Mouse (Mus musculus): ENCODE data around the gene D930007J09Rik.

The D930007J09Rik gene

DNA sequence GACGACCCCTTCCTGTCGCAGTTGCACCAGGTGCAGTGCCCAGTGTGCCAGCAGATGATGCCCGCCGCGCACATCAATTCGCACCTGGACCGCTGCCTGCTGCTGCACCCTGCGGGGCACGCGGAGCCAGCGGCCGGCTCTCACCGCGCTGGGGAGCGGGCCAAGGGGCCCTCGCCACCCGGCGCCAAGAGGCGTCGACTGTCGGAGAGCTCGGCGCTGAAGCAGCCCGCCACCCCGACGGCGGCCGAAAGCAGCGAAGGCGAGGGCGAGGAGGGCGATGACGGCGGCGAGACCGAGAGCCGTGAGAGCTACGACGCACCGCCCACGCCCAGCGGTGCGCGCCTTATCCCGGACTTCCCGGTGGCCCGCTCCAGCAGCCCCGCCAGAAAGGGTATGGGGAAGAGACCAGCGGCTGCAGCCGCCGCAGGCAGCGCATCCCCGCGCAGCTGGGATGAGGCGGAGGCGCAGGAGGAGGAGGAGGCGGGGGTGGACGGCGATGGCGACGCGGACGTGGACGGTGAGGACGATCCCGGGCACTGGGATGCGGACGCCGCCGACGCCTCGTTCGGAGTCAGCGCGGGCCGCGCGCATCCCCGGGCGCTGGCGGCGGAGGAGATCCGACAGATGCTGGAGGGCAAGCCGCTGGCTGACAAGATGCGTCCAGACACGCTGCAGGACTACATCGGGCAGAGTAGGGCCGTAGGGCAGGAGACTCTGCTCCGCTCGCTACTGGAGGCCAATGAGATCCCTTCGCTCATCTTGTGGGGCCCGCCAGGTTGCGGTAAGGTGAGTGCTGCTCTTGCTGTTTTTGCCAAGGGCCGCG is at the start of gene D930007J09Rik:
Gene D930007J09Rik (minus strand): TSS at position 591 of the 823 bp plus-strand sequence.
- peak; percentile 66 to 70 for DNase-seq (ENCODE audit: low spot score in 2 of 2)

- peak; percentile 44 to 56 for DNase-seq (ENCODE audit: low spot score in 2 of 2)
Observed at GRCm38 (mm10) chr13:32851967-32852366, 49.3 kb upstream of the D930007J09Rik start.

GRCm38 (mm10) chr13:32850668-32851404 is 48.2 kb upstream of the D930007J09Rik start, which contains the start of gene Serpinb1a:
TSS of gene Serpinb1a (minus strand) at chr13:32851185.
- no peak for DNase-seq (ENCODE audit: low spot score in 2 of 2)

DNA sequence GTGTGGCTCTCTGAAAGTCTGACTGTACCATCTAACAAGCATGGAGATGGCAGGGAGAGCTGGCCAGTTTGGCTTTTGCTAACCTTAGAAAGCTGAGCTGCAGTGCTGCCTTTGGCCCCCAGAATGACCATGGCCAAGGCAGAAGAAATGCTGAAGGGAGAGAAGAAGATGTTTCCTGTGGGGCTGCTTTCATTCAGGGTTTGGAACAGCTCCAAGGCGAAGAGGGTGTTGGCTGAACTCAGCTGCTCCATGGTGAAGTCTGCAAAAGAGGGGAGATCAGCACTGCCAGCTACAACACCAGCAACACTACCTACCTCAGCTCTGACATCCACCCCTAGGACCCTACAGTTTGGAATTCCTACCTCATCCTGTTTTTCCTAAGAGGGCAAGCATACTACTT is 47.5 kb upstream of the D930007J09Rik start:
- DNase-seq (ENCODE audit: low spot score in 2 of 2): no peak

- no peak for DNase-seq (ENCODE audit: low spot score in 2 of 2)
Observed at GRCm38 (mm10) chr13:32849531-32850123, 47.0 kb upstream of the D930007J09Rik start.

- no peak for DNase-seq (ENCODE audit: low spot score in 2 of 2)
Observed at GRCm38 (mm10) chr13:32849092-32849491, 46.4 kb upstream of the D930007J09Rik start.

GRCm38 (mm10) chr13:32846221-32846620 is 43.6 kb upstream of the D930007J09Rik start:
- no peak for DNase-seq (ENCODE audit: low spot score in 2 of 2)

GRCm38 (mm10) chr13:32841349-32841748 is 38.7 kb upstream of the D930007J09Rik start:
- DNase-seq (ENCODE audit: low spot score in 2 of 2): no peak

DNA sequence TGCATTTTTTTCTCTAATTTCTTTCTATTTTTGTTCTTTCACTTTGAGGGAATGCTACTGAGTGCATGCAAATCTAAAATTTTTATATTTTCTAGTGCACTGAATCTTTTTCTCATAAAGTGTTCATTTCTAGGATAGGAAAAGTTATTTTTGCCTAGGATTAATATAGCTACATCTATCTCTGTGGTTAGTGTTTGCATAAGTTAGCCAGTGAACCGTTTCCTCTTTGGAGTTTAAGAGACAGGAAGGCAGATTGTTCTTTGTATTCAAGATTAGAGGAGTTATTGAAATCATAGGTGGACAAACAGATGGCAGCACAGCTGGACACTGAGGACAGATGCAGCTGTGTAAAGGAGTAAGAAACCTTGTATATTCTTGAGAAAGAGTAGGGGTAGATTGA is 36.7 kb upstream of the D930007J09Rik start:
- DNase-seq (ENCODE audit: low spot score in 2 of 2): no peak

DNA sequence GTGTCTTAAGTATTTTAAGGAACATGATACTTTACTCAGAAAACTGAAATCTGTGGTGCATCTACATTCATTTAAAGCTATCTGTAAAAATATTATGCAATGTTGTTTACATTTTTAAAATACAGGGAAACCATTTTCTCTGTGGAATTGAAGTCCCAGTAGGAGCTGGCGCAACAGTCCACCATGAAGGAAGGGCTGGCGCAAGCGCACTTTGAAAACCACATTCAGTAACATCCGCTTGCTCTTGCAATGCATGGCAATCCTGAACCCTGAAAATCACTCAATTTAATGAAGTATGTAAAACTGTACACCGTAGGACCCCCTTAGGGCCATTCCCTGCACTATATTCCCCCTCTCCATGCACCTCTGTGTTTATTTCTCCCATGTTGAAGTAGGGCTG is 31.9 kb upstream of the D930007J09Rik start:
- no peak for DNase-seq (ENCODE audit: low spot score in 2 of 2)

DNA sequence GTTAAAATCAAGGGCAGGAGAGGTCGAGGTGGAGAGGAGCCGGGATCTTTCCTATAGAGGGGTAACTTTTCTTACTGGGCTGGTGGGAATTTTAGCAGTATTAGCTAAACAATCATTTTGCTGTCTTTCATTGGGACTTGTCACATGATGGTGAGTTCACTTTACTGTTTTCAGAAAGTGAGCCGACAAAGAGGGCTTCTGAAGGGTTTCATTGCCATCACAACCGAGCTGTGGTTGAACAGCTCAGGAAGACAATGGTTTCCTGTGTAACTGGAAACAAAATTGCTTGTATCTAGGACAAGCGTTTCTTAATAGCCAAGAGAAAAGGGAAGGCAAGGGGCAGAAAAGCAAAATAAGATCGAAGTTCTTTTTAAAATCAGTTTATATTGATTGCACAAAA is 30.6 kb upstream of the D930007J09Rik start:
- no peak for DNase-seq (ENCODE audit: low spot score in 2 of 2)

- DNase-seq (ENCODE audit: low spot score in 2 of 2): no peak
Observed at GRCm38 (mm10) chr13:32832776-32833175, 30.1 kb upstream of the D930007J09Rik start.

DNA sequence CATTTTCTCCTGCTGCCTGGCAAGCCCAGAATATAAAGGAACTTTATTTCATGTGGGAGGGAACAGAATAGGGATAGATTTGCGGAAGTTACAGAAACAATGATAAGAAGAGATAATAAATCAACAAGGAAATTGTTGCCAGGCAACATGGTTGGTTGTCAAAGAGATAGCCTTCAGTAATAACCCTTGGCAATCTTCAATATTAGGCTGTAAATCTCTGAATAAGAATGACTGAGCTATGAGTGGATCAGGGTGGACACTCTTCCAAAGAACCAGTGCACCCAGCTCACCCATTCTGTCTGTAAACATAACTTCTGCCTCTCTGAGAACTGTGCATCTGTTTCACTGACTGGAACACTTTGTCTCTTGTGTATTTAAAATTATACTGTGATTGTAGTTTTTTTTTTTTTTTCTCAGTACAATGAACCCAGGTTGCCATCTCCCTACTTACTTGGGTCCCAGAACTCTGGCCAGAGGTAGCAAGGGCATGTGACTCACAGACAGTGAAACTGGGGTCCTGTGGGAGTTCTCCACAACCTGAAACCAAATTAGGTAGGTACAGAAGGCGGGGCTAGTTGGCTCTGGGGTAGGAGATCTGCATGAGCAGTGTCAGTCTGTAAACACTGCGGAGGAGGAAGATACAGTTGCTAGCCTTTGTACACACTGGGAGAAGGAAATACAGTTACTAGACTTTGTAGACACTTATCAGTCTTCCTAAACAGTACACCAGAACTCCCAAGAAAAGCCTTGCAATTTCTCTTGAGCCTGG is 29.0 kb upstream of the D930007J09Rik start:
- DNase-seq (ENCODE audit: low spot score in 2 of 2): no peak

GRCm38 (mm10) chr13:32828886-32829285 is 26.2 kb upstream of the D930007J09Rik start:
- no peak for DNase-seq (ENCODE audit: low spot score in 2 of 2)

DNA sequence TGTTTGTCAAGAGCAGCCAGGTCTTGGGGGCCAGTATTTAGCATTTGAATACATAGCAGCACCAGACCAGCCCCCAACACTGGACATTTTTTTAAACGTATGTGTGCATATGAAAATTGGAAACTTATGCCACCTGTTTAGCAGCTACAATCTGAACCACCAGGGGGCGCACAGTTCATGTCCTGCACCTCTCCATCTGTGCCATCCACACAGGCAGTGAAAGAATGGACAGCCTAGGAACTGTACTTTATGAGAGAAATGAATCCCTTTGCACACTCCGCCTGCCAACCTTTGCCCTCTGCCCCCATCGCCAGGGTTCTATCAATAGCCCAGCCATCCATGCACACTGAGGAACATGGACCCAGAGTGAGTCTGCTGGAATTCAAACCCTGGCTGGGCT is 25.3 kb upstream of the D930007J09Rik start:
- peak; percentile 60 to 62 for DNase-seq (ENCODE audit: low spot score in 2 of 2)

GRCm38 (mm10) chr13:32827111-32827822 is 24.6 kb upstream of the D930007J09Rik start:
- no peak for DNase-seq (ENCODE audit: low spot score in 2 of 2)

- DNase-seq (ENCODE audit: low spot score in 2 of 2): no peak
Observed at GRCm38 (mm10) chr13:32825546-32825945, 22.9 kb upstream of the D930007J09Rik start.

DNA sequence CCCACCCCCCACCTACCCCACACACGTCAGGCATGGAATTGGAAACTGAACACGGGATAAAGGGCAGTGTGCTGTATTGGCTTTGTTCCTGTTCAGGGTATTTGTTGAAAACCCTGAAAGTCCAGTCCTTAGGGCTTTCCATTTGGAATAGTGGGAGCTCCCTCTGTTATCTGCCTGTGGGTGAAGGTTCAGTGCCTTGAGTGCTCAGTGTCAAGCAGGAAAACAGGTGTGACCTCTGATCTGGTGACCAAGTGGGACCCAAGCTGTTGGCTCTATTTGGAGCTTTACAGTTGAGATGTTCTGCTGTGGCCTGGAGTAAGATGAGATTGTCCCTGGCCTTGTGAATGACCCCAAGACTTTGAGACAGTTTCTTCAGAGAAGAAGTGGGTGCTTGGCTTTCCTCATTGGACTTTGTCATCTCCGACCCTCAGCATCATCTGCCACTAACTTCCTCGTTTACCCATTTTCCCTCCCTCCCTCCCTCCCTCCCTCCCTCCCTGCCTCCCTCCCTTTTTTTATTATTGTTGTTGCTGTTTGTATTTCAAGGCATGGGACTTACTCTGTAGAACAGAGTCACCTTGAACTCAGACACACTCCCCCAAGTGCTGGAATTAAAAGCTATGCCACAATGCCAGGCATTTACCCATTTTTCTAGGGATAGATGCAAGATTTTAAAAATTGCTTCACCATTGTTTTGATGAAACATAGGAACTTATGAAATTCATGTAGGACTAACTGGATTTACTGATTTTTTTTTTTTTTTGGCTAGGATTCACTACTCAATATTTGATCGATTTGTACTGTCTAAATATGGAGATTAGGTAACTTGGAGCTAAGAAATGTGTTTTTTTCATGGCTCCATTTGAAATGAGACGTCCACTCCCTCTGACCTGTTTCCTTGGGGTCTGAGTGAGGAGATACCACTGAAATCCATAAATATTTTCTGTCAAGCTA is 22.0 kb upstream of the D930007J09Rik start:
- DNase-seq (ENCODE audit: low spot score in 2 of 2): no peak

- no peak for DNase-seq (ENCODE audit: low spot score in 2 of 2)
Observed at GRCm38 (mm10) chr13:32823126-32823525, 20.5 kb upstream of the D930007J09Rik start.

DNA sequence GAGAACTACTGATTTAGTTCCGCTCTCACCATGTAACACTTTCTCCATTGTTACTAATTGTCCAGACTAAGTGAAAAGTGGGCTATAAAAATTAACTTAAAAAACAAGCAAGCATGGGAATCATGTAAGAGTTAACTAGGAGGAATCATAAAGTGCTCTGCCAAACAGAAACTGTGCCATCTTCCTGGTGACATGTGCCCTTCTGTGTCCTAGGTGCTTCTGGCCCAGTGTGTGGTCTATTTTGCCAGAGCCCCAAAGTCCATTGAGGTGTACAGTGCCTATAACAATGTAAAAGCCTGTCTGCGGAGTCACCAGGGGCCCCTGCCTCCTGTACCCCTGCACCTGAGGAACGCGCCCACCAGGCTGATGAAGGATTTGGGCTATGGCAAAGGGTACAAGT is 19.0 kb upstream of the D930007J09Rik start:
- DNase-seq (ENCODE audit: low spot score in 2 of 2): no peak
